Mouse (Mus musculus) stomach, embryonic 16.5 days (tissue): ENCODE results near the gene Ak1. TPM values are rescaled to one million over a fixed set of nuclear protein-coding genes. Genes with fewer than 3 reads are reported as not detected.

Experiments used
- ATAC-seq: fragments of 200-750 bp; cut with Nextera tagmentation; 2 replicates; pipeline ENCODE4 v1.8.0; 2017; ENCODE audit warnings: moderate number of reproducible peaks, moderate TSS enrichment; ENCODE audit not compliant: insufficient read depth, low FRiP score
- H3K27ac ChIP-seq: fragments of 300-500 bp; sonication (generic); 2 replicates; pipeline ENCODE4 v1.5.1; 2014; ENCODE audit warnings: low read length
- H3K27me3 ChIP-seq: fragments of 300-500 bp; sonication (generic); 2 replicates; pipeline ENCODE4 v1.6.1; 2014; ENCODE audit warnings: low read length, control low read depth, mixed read lengths; ENCODE audit not compliant: control insufficient read depth, insufficient read depth
- H3K36me3 ChIP-seq: fragments of 300-500 bp; sonication (generic); 2 replicates; pipeline ENCODE4 v1.6.1; 2014; ENCODE audit warnings: low read length; ENCODE audit not compliant: control insufficient read depth, insufficient read depth
- H3K4me1 ChIP-seq: fragments of 300-500 bp; sonication (generic); 2 replicates; pipeline ENCODE4 v1.6.1; 2014; ENCODE audit warnings: low read length, control low read depth, mixed read lengths; ENCODE audit not compliant: control insufficient read depth, insufficient read depth
- H3K4me2 ChIP-seq: fragments of 300-500 bp; sonication (generic); 2 replicates; pipeline ENCODE4 v1.6.1; 2014; ENCODE audit warnings: low read depth, low read length, mixed read lengths
- H3K4me3 ChIP-seq: fragments of 300-500 bp; sonication (generic); replicated peaks from 2 replicates; pipeline ENCODE4 v1.5.1; 2014; ENCODE audit warnings: mild to moderate bottlenecking, low read length
- H3K9ac ChIP-seq: fragments of 300-500 bp; sonication (generic); 2 replicates; pipeline ENCODE4 v1.6.1; 2014; ENCODE audit warnings: low read length
- H3K9me3 ChIP-seq: fragments of 300-500 bp; sonication (generic); replicated peaks from 2 replicates; pipeline ENCODE4 v1.6.1; 2016; ENCODE audit warnings: low read length, control low read depth; ENCODE audit not compliant: control insufficient read depth
- WGBS: fragments of 180-500 bp; shearing (Covaris S2); extraction: QIAGEN DNeasy Blood & Tissue Kit; methylation state at CpG from one replicate; pipeline ENCODE4 v1.1.7; 2014; 5-methylcytosine and 5-hydroxymethylcytosine counted together
- polyA plus RNA-seq: library from polyadenylated mRNA; unstranded; fragments of >200 nt; fragmentation: Nextera tagmentation; extraction: Ambion mirVana; gene quantifications from 2 replicates; pipeline ENCODE4 v1.2.1, GENCODE M21; 2015

The Ak1 gene
- polyA plus RNA-seq, 1 experiment from 2014 or later: 60.2 TPM

DNA sequence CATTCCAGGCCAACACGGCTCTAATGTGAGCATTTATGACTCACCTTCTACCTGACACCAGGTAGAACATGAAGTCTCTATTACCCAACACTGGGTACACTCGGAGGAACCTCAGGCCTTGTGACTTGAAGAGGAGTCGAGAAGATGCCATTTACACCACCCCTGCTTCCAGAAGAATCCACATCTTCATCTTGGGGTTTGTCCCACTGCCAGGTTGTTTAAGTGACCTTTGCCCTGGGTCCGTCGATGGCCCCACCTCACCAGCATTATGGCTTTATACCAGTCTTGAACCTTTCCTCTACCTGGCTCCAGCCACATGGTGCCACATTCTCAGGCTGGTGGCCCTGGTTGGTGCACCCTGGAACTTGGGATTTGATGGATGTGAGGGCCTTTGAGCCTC is 24.3 kb upstream of the Ak1 start:
- H3K27me3 ChIP-seq: no peaks in the 10 kb centered on the region
- no peak overlapping the region for H3K27ac ChIP-seq
- no peak overlapping the region for H3K9ac ChIP-seq
- no peak for ATAC-seq
- H3K4me3 ChIP-seq: no peak overlapping the region
- WGBS: 81% methylated on average over 5 of the region's 5 CpGs
- no peaks in the 10 kb centered on the region for H3K36me3 ChIP-seq
- H3K4me2 ChIP-seq: no peak overlapping the region
- H3K4me1 ChIP-seq: peaks cover 9% of the 10 kb centered on the region
- H3K9me3 ChIP-seq: no peaks in the 10 kb centered on the region

DNA sequence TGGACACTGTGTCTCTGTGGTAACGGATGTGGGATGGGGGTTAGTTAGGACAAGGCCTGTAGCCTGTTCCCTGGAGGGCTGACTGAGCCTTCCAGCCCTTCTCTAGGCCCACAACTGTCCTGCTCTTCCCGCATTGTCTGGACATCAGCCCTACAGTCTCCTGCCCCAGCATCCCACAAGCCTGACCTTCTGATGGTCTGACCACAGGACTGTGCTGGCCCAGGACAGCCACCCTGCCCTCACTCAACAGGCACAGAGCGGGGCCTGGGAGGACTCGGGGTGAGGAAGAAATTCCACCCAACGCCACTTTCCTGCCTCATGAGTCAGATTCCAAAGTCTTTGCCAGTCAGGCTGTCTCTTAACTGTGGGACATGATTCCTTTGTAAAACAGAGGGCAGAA is 23.9 kb upstream of the Ak1 start:
- no peak overlapping the region for H3K4me3 ChIP-seq
- no peaks in the 10 kb centered on the region for H3K27me3 ChIP-seq
- ATAC-seq: no peak
- H3K9ac ChIP-seq: no peak overlapping the region
- H3K27ac ChIP-seq: no peak overlapping the region
- H3K36me3 ChIP-seq: no peaks in the 10 kb centered on the region
- 84% methylated on average over 5 of the region's 5 CpGs for WGBS
- peaks cover 9% of the 10 kb centered on the region for H3K4me1 ChIP-seq
- H3K4me2 ChIP-seq: no peak overlapping the region
- no peaks in the 10 kb centered on the region for H3K9me3 ChIP-seq

DNA sequence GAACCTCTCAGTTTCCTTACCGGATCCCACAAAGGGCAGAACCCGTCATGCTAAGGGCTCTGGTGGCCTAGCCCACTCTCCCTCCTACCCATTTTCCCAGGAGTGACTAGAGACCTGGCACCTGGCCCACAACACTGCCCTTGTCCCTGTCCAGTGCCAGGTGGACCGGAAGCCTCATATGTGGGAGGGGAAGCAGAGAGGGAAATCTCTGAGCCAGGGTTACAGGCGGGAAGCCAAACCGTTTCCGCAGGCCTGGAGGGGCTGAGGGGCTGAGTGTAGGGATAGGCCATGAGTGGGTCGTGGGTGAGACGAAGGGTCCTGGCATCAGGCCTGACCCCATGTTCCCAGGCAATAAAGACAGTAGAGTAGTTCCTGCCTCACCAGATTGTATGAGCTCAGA is 23.1 kb upstream of the Ak1 start:
- no peak overlapping the region for H3K9ac ChIP-seq
- no peak overlapping the region for H3K4me2 ChIP-seq
- H3K9me3 ChIP-seq: no peaks in the 10 kb centered on the region
- no peak overlapping the region for H3K4me3 ChIP-seq
- no peak for ATAC-seq
- H3K27me3 ChIP-seq: no peaks in the 10 kb centered on the region
- 84% methylated on average over 8 of the region's 8 CpGs for WGBS
- H3K4me1 ChIP-seq: peaks cover 9% of the 10 kb centered on the region
- no peak overlapping the region for H3K27ac ChIP-seq
- H3K36me3 ChIP-seq: no peaks in the 10 kb centered on the region

DNA sequence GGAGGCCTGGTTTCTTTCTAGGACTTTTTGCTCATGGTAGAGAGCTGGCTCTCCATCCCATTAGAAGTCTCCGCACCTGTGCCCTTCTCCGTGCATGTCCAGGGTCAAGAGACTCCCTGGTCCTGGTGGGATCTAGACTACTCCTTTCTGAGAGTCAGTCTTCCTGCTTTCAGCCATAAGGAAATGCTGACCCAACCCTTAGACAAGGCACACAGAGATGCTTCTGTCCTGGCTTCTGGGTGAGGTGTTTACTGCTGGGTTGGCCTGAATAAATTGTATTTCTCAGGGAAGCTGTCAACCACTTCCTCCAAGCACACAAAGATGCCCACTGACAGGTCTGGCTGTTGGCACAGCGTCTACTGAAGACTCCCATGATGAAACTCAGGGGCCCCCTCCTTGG is 22.1 kb upstream of the Ak1 start, which contains the start of gene St6galnac6:
TSS of gene St6galnac6 (plus strand) at position 301 of the 400 bp plus-strand sequence.
- H3K9me3 ChIP-seq: no peaks in the 10 kb centered on the region
- WGBS: 83% methylated on average over 3 of the region's 3 CpGs

DNA sequence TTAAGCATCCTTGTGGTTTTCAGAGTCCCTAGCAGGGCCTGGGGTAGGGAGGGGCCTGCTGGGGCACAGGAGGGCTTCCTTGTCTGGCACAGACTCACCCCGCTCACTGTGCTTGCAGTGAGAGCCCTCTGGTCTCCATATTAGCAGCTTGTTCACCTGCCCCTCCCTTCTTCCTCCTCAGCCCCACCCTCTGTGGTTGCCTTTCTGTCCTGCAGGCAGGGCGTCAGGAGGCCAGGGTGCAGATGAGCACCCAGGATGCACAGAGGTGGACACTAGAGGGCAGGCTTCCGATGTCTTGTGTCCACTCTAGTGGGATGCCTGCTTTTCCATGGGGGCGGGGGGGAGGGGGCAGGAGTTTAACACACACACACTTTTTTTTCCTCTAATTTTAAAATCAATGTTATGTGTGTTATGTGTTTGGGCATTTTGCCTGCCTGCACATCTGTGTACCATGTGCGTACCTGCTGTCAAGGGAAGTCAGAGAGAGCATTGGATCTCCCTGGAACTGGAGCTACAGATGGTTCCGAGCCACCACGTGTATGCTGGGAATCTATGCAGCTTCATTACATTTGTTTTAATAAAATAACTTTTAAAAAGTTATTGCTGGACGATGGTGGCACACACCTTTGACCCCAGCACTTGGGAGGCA is 20.0 kb upstream of the Ak1 start:
- Histone ChIP-seq H3K9me3 (no peaks in the 10 kb centered on the region), H3K4me3 (no peak overlapping the region), H3K9ac (no peak overlapping the region; the same call in 1 of the 2 replicates), H3K36me3 (no peaks in the 10 kb centered on the region), H3K27ac (no peak overlapping the region), H3K4me1 (peaks cover 9% of the 10 kb centered on the region), H3K27me3 (no peaks in the 10 kb centered on the region), H3K4me2 (no peak overlapping the region)
- 38% methylated on average over 8 of the region's 8 CpGs for WGBS
- peak; percentile 59; the same call in 1 of the 2 replicates for ATAC-seq

More for the DNA sequence above, 22.1 kb upstream of the Ak1 start, which contains the start of gene St6galnac6:
- ATAC-seq: no peak
- Histone ChIP-seq H3K4me2 (no peak within 1 kb of the TSS), H3K4me3 (no peak within 1 kb of the TSS), H3K27ac (no peak within 1 kb of the TSS), H3K36me3 (no peaks in the 10 kb centered on the region), H3K9ac (no peak within 1 kb of the TSS), H3K4me1 (peaks cover 9% of the 10 kb centered on the region), H3K27me3 (no peaks in the 10 kb centered on the region)

DNA sequence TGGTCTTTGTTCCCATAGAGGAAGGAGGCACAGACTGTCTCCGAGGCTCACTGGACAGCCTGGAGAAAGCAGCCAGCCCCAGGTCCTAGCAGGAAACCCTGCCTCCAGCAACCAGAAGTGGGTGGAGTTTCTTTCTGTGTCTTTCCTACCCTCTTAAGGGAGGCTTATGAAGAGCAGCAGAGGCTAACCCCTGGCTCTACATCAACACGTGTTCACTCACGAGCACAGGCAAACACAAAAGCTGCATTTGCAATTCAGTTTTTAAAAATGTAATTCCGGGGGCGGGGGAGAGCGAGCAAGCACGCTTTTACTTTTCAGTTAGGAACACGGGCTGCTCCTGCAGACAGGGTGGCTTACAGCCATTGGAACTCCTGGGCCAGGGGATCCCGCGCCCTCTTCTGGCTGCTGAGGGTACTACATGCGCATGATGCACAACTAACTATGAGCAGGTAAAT is 18.9 kb upstream of the Ak1 start:
- peak; percentile 72; the same call in 1 of the 2 replicates for ATAC-seq

DNA sequence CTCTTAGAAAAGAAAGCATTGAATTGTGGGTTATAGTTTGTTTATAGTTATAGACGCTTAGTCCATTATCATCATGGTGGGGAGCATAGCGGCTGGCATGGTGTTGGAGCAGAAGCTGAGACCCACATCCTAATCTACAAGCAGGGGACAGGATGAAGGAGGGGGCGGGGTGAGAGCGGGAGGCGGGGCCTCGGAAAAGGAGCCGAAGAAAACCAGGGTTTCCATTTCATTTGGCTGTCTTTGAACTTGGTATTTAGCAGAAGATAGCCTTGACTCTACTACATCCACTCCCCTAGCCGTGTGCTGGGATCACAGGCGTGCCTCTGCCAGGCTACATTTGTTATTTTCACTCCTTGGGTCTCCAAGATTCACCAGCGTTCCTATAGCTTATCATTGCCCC is 16.9 kb upstream of the Ak1 start:
- no peaks in the 10 kb centered on the region; the same call in 1 of the 2 replicates for H3K27me3 ChIP-seq
- no peak for ATAC-seq
- no peak overlapping the region for H3K27ac ChIP-seq
- H3K9ac ChIP-seq: no peak overlapping the region
- 39% methylated on average over 10 of the region's 10 CpGs for WGBS
- no peaks in the 10 kb centered on the region for H3K36me3 ChIP-seq
- peaks cover 25% of the 10 kb centered on the region for H3K4me1 ChIP-seq
- no peak overlapping the region for H3K4me2 ChIP-seq
- no peaks in the 10 kb centered on the region for H3K9me3 ChIP-seq
- H3K4me3 ChIP-seq: no peak overlapping the region

More for the DNA sequence above, 18.9 kb upstream of the Ak1 start:
- Histone ChIP-seq H3K27me3 (no peaks in the 10 kb centered on the region), H3K9me3 (no peaks in the 10 kb centered on the region), H3K4me3 (peak overlapping the region; percentile 48), H3K4me2 (peak overlapping the region; percentile 50), H3K4me1 (peaks cover 12% of the 10 kb centered on the region), H3K27ac (peak overlapping the region; percentile 66), H3K36me3 (no peaks in the 10 kb centered on the region), H3K9ac (peak overlapping the region; percentile 66)
- WGBS: 2% methylated on average over 11 of the region's 11 CpGs

DNA sequence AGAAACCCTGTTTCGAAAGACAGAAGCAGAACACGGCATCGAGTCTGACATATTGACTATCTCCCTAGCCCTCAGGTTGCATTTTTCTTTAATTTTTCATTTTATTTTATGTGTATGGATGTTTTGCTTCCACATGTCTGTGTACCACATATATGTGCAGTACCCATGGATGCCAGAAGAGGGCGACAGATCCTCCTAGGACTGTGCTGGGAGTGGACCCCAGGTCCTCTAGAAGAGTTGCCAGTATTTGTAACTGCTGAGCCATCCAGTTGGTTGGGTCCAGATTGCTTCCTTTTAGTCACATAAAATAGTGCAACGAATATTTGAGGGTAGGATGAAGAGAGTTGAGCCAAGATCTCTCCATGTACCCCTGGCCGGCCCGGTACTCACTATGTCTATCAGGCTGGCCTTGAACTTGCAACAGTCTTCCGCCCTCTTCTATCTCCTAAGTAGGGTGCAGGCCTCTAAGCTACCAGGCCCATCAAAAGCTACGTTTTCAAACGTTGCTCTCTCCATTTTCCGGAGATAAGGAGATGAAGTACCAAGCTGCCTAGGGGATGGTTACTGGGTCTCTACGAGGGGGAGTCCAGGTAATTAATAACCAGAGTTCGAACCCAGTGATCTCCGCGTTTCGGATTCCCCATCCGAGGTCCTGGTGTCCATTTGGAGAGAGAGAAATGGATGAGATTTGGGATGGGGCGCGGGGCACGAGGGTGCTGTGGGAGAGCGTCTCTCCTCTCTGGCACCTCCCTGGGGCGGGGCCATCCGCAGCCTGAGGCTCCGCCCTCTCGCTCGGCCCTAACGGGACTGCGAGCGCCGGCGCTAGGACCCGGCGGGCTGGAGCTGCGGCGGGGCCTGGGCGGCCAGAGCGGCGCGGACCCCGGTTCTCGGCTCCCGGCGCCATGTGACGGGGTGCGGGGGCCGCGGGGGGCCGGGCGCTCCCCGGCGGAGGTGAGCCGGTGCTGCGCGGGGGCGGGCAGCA is 15.1 kb upstream of the Ak1 start:
- Histone ChIP-seq H3K9ac (peak overlapping the region; percentile 86), H3K9me3 (no peaks in the 10 kb centered on the region), H3K27me3 (no peaks in the 10 kb centered on the region; the same call in 1 of the 2 replicates), H3K4me1 (peaks cover 34% of the 10 kb centered on the region), H3K4me3 (peak overlapping the region; percentile 71), H3K27ac (peak overlapping the region; percentile 10; the same call in 1 of the 2 replicates), H3K36me3 (no peaks in the 10 kb centered on the region), H3K4me2 (peak overlapping the region; percentile 84)
- 11% methylated on average over 55 of the region's 55 CpGs for WGBS
- ATAC-seq: peak; percentile 72
